Mouse (Mus musculus) B cell, adult 2 months (primary cell): ENCODE data around the gene Nbeal2.

Experiments
- DNase-seq, 2 experiments: peaks; one replicate each; pipeline ENCODE4 v3.0.0; 2022

Gene Nbeal2

GRCm38 (mm10) chr9:110673107-110673752 is 19.3 kb upstream of the Nbeal2 start:
- DNase-seq: no peak

- DNase-seq: peak; percentile 43 to 44
Measured at GRCm38 (mm10) chr9:110672462-110673106, 18.6 kb upstream of the Nbeal2 start.

DNA sequence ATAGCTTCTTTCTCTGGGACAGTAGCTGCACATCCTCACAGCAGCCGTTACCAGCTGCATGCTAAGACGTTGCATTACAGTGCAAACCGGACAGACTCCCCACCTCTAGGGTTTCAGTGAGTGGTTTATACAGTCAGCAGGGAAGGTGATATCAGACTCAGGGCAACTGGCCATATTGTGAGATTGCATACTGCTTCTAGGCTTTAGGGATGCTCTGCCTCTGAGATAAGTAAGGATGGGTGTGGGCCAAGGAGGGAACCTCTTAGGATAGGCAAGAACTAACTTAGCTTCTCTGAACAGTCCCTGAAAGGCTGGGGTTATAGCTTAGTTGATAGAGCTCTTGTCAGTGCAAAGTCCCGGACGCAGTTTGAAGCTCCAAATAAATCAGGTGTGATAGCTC is 15.8 kb upstream of the Nbeal2 start:
- no peak for DNase-seq

DNA sequence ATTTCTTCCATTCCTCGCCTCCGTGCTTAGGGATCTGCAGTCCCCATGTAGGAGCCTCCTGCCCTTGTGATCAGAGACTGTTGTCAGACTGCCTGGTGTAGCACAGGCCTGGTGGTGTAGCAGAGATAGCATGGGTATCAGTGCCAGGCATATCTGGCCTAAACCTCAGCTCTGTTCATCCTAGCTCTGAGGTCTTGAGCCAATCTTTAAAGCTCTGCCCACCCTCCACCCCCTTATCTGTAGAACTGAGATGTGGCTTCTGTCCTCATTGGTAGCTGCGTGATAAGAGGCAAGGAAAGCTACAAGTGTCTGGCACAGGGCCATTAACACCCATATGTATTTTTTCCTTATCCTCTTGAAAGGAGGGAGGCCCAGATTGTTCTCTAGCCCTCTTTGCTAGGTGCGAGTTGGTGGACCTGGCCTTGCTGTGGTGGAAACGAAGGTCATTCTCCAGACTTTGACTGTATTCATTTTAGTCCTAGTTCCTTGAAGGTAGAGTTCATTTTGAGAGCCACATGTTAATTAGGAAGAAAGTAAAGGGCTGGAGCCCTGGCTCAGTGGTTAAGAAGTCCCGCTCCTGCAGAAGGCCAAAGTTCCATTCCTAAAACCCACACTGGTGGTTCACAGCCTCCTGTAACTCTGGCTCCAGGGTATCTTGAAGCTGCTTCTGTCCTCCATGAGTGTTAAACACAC is 14.8 kb upstream of the Nbeal2 start:
- no peak for DNase-seq

DNA sequence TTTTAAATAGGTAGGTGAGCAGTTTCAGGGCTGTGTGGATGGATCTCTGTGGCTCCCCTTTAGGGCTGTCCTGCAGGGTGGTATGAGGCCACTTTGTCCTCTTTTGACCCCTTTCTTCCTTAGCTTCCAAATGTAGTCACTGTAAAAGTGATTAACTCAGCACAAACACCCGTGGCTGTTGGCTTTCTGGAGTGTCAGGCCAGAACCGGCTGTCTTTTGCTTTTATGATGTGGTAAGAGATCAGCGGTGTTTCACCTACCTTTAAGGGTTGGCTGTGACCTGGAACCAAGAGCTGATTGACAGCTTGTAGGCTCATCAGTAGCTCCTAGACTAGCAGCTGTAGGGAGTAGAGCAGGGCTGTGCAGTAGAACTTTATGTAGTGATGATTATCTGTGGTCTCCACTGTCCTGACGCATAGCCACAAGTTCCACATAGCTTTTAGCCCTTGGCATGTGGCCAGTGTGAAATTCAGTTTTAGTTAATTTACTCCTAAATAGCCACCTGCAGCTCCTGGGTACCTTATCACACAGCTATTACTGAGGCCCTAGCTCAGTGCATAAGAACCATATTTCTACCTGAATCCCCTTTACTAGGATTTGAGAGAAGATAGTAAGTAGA is 13.4 kb upstream of the Nbeal2 start:
- DNase-seq: no peak

GRCm38 (mm10) chr9:110666374-110666773 is 12.4 kb upstream of the Nbeal2 start:
- peak in 1 of 2 experiments; percentile 16 for DNase-seq

- DNase-seq: peak; percentile 61 to 68
Measured at GRCm38 (mm10) chr9:110665912-110666311, 12.0 kb upstream of the Nbeal2 start.

- no peak for DNase-seq
Measured at GRCm38 (mm10) chr9:110662844-110663243, 8.9 kb upstream of the Nbeal2 start.

DNA sequence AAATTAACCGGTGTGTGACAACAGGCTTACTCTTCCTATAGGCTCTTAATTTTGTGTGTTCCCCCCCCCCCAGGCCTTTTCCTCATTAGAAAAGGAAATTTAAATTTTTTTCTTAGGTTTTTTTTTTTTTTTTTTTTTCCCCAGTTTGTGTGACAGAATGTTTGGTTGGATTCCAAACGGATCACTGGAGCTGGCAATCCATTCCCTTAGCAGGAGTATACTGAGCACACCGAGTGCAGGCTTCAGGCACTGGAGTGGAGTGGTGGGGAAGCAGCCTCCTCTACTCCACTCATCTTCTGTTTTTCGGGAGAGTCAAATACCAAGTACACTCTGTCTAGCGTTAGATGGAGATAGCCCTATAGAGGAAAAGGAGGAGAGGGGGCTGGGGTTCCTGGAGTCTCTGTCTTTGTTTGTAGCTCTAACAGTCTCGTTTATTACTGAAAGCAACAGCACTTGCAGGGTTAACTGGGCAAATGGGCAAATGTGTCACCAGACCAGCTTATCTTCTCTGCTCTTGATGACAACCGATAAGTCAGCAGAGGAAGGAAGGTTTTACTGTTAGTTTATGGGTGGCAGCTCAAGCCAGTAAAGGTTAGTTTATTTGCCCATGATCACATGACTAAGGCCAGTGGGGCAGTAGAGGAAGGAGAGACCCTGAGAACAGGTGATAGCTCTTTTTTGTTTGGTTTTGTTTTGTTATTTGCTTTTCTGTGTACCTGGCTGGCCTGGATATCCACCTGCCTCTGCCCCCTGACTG is 7.1 kb upstream of the Nbeal2 start:
- DNase-seq: no peak

- no peak for DNase-seq
Measured at GRCm38 (mm10) chr9:110660208-110660607, 6.2 kb upstream of the Nbeal2 start.

DNA sequence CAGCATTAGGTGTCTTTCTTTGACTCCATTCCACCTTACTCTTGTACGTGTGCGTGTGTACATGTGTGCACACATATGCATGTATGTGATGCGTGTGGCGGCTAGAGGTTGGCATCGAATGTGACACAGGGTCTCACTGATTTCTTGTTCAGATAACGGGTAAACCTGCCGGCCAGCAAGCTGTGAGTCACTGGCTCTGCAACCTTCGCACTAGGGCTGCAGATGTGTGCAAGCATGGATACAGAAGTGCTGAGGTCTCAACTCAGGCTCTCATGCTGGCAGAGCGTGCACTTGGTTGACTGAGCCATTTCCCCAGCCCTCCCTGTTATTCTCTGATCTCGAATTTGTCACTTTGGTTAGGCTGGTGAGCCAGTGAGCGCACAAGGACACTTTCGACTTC is 5.6 kb upstream of the Nbeal2 start:
- no peak for DNase-seq

DNA sequence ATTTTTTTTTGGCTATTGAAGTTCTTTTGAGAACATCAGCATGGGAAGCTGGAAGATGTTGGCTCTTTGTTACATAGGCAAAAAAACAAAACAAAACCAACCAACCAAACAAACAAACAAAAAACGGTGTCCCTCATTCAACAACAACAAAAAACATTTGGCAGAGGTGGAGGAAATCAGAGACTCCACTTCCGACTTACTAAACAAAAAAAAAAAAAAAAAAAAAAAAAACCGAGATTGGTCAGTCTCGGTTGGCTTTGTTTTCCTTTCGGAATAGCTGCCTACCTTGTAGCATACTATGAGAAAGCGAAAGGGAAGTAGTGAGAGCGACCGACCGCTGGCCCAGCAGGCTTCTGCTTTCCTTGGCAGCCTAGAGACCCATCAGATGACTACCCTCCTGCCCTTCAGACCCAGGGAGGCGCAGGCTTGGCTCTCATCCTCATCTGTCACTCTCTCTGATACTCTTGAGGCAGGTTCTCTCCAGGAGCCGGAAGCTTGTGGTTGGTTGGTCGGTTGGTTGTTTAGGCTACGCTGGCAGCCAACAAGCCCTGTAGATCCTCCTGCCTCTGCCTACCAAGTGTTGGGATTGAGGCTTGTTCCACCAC is 3.6 kb upstream of the Nbeal2 start:
- peak; percentile 65 to 71 for DNase-seq

GRCm38 (mm10) chr9:110656249-110657221 is 2.6 kb upstream of the Nbeal2 start, which contains the start of gene Ccdc12:
Gene Ccdc12, plus strand, starts transcription at chr9:110656503.
- peak; percentile 94 to 96 for DNase-seq

GRCm38 (mm10) chr9:110655651-110656007 is 1.7 kb upstream of the Nbeal2 start:
- no peak for DNase-seq

- no peak for DNase-seq
Measured at GRCm38 (mm10) chr9:110654726-110655650, 1.0 kb upstream of the Nbeal2 start.

DNA sequence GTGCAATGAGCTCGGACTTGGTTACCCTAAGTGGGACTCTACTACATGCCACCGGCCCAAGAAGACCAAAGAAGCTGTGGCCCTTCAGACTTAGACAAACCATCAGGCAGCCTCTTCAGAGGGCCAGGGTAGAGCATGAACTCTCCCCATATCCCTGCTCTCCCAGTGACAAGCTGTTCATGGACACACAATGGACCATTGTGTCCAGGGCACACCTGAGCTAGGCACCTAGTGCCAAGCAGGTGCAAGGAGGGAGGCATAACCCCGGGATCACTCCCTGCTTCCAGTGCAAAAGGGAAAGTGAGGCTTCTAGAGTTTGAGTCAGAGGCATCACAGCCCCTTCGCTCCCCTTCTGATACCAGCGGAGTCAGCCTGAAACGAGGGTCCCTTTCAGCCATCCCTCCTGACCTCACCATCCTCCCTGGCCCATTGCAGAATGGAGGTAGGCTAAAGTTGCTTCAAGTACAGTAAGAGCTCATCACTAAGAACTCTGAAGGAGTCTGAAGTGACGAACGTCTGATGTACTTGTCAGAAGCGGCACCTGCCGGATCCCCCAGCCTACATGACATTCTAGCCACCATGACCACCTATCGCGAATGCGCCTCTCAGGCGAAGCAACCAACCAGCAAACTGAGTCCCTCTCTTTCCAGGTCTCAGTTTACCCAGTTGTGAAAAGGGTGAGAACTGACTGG is 852 bp downstream of the Nbeal2 start:
- peak; percentile 11 to 30 for DNase-seq

DNA sequence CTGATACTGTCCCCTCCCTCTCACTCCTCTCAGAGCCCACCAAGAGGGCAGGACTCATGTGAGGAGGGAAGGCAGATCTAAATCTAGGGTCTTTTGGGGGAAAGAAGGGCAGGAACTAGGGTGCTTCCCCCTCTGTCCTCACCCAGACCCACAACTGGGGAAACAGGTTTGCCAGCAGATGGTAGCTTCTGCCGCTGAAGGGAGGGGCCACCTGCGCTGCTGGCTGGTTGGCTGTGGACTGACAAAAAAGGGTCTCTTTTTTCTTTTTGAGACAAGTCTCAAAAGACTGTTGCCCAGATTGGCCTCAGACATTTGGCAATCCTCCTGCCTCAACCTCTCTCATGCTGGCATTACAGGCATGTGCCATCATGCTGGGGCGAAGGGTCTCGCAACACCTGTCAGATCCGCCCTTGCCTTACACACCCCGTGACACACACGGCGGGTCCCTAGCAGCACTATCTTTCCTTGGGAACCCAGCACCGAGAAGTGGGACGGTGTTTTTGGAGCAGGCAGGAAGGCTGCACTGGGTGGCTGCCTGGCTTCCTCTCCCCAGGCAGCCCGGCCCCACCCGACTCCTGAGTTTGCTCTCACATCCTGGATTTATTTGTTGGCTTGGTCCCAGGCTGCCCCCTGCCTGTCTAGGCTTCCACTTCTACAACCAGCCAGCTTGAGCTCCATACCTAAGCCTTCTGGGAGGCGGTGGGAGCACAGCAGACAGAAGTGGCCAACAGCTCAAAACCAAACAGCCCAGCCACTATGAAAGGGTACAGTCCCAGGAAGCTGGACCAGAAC is 1.8 kb downstream of the Nbeal2 start:
- DNase-seq: peak; percentile 24 to 33

DNA sequence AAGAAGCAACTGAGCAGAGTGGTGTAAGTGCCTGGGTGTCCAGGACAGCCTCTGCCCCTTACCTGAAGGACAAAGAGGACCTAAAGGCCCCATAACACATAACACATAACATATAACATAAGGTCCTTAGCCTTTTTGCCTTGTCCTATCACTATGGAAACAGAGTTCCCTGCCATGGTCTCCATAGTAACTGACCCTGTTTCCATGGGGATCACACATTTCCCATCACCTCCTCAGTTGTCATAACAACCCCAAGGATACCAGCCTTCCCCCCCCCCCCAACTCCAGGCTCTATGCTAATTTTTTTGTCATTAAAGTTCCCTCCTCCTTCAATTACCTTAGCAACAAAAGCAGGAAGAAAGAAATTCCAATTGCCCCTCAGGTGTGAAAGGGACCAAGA is 4.2 kb downstream of the Nbeal2 start:
- DNase-seq: no peak

DNA sequence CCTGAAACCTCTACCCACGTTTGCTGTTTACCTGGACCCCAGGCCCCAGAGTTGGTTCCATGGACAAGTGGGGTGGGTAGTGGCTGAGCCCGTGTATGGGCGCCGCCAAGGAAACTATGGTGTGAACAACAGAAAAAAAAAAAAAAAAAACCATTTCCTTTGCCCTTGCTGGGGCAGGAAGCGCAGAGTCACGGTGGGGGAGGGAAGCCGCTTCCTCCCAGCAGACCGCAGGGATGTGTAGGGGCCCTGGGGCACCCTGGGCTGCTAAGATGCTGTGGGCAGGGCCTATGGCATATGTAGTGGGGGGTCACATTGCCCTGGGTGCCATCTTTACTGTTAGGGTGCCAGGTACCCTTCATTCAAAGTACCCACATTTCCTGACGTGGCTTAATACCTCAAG is 8.7 kb downstream of the Nbeal2 start:
- DNase-seq: peak; percentile 63
